Mouse (Mus musculus) embryo, embryonic 11.5 days (tissue): ENCODE data around the gene Bcr.
"Not testable (repeated sequence)": the region's sequence is repeated elsewhere in the genome, so short reads cannot be mapped to it uniquely, and the experiment has no call there.

Experiments
- DNase-seq: peaks from one replicate; pipeline ENCODE4 v3.0.0-alpha.2; 2012; ENCODE audit warnings: low read depth, low spot score

Bcr gene

DNA sequence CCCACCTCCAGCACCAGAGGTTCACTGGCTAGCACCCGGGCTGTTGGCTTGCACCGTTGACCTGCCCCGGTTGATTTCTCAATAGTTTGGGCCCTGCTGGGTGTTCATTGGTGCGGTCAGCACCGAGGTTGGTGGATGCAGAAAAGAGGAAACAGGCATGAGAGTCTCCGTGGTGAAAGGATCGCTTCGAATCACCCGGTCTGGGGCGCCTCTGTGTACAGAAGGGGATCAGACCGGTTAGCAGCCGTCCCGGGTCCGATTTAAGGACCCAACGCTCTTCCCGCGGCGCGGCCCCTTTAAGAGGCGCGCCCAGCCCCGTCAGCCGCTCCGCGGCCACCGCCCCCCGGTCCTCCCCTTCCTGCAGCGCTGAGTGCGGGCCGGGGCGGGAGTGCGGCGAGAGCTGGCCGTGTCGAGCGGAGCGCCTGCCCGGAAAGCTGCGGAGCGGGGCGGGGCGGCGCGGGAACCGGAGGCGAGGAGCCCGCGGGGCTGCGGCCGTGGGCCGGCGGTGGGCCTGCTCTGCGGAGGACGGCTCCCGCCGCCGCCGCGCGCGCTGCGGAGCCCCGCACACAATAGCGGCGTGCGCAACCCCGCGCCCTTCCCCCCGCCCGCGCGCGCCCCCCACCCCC lies at the start of gene Bcr:
Gene Bcr (plus strand): TSS at position 376 of the 626 bp plus-strand sequence.
- peak; percentile 60 for DNase-seq

DNA sequence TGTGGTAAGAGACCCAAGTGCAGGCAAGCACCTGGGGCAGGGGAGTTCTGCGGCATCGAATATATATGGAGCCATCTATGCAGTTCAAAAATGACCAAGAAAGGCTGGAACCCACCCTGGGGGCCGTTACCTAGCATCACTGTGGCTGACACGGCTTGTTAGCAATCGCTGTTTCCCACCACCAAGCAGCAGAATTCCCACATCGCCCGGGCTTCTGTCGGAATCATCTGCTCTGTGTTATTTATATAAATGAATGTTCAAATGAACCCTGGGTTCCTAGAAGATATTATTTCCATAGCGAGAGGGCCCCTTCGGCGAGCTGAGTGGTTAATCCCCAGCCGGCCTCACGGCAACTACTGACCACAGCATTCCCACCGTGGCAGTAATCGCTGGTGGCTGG lies 49.7 kb upstream of the Bcr start:
- no peak for DNase-seq

DNA sequence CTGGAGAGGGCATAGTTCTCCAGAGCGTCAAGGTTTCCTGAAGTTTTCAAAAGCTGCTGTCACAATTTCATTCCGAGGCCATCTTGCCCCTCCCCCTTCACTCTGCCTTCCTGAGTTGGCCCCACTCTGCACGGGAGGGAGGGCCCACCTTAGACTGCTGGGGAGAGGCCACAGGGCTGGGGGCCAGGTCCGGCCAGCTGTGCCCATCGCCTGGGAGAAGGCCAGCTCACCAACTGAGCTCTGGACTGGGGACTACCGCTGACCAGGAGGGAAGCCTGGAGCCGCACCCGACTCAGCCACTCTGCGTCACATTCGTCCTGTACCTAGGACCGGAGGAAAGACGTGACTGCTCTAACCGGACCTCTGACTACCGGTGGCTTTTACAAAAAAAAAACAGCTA lies 44.9 kb upstream of the Bcr start:
- DNase-seq = no peak

DNA sequence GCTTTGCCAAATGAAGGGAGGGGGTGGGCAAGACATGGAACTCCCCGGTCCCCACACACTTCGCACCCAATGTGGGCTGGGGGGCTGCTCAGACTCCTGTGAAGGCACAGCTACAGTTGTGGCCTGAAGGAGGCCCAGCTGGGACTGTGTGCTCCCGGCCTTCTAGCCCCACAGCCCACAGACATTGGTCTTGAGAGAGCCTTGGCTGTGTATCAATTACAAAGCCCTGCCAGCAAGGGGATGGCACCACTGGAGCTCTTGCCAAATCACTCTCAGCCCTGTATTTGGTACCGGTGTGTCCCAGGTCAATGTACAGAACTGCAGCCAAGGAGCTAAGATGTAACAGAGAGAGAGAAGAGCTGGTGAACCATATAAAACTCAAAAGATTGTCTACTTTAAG lies 43.9 kb upstream of the Bcr start:
- DNase-seq = no peak

GRCm38 (mm10) chr10:75020271-75020670 lies 40.1 kb upstream of the Bcr start:
- DNase-seq = no peak

DNA sequence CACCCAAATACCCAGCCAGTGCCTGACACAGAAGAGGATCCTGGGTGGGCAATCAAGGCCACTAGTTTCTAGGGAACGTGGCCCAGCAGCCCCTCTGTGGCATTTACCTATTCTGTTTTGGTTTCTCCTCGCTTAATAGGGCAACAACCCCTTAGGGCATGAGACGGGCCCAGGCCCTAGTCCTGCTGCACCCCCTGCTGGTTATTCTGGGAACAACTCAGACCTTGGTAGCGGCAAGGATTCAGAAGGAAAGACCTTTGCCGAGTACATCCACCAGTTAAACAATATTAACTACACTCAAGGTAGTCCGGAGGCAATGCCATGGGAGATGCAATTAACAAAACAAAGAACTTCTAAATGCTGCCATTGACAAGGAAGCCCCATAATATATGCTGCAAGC lies 39.3 kb upstream of the Bcr start:
- peak; percentile 54 for DNase-seq

DNA sequence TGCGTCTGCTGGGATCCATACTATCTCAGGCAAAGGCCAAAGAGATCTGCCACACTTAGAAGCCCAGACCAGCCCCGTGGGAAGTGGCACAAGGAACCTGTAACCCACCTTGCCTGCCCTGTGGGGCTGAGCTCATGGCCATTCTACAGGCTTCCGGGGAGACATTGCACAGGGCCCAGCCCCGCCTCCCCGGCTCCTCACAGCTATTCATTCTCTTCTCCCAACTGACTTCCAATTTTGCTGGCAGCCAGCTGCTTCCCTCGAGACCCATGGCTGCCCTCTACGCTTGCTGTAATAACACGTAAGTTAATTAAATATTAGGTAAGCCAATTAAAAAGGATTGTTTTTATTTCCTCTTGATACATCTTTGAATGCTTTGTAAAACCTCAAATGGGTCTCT lies 33.9 kb upstream of the Bcr start:
- no peak for DNase-seq

DNA sequence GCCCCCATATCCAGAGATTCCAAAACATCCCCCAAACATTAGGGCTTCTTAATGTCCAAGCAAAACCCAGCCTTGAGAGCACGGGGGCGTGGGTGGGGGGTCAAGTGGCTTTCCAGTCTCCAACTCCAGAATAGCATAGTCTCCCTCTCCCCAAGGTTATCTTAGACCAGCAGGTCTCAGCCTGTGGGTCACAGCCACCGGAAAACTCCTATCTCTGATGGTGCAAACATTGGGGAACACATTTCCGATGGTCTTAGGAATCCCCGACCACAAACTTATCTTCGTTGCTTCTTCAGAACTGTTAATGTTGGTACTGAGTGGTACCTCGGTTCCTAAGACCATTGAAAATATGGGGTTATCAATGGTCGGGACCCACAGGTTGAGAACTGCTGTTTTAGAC lies 31.6 kb upstream of the Bcr start:
- no peak for DNase-seq

DNA sequence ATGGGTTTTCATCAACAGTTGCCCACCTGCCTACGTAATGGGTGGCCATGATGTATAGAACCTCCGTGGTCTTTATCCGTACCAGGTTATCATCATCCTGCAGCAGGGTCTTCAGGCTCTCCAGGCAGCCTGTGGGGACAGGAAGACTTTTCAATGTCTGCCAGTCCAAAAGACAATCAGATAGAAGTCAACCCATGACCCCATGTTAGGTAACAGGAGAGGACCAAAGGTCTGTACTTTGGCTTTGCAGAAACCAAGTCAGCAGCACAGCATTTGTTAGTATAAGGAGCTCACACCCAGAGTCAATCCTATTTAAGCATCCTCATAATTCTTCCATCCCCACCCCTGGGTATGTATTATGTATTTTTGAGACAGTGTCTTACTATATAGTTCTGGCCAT lies 30.7 kb upstream of the Bcr start:
- DNase-seq = no peak

DNA sequence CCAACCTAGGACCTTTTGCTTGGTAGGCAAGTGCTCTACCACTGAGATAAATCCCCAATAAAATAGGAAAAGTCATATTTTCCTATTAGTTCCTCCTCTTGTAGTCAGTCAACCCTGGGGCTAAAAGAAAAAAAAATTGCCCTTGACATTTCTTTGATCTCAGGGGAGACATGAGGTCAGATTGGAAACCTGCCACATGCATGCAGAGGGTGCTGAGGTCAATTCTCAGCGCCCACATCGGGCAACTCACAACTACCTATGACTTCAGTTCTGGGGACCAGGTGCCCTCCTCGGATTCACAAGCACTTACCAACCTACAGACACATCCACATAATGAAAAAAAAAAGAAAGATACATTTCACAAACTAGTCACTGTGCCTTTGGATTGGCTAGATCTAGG lies 30.2 kb upstream of the Bcr start:
- no peak for DNase-seq

GRCm38 (mm10) chr10:75031345-75032114 lies 28.9 kb upstream of the Bcr start:
- DNase-seq = no peak

DNA sequence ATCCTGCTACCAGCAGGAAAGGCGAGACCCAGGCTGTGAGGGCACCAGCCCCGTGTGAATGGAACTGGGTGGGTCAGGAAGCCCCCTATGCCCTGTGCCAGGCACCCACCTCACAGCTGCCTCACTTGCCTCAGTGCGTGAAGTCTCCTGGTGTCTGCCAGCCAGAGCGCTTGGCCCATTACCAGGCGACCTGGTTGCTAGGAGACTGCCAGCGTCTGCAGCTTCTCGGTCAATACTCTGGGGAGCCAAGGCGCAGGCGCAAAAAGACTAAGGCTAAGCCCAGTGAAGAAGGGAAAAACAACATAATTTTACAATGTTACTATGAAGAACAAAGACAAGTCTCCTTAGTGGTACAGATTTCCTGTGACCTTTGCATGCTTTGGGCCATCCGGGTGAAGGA lies 28.0 kb upstream of the Bcr start, which contains the start of gene Rsph14:
Gene Rsph14 (minus strand): TSS at position 192 of the 400 bp plus-strand sequence.
- DNase-seq = peak; percentile 51

GRCm38 (mm10) chr10:75036883-75037379 lies 23.5 kb upstream of the Bcr start, which contains the start of gene Rab36:
TSS of gene Rab36 (plus strand) at chr10:75037058.
- peak; percentile 97 for DNase-seq

DNA sequence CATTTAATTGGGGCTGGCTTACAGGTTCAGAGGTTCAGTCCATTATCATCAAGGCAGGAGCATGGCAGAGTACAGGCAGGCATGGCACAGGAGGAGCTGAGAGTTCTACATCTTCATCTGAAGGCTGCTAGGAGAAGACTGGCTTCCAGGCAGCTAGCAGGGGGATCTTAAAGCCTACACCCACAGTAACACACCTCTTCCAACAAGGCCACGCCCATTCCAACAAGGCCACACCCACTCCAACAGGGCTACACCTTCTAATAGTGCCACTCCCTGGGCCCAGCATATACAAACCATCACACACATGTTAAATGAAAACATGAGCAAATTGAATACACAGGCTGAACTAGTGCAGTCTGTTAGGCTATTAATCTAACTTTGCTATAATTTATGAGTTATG lies 18.3 kb upstream of the Bcr start:
- not testable (repeated sequence) for DNase-seq

DNA sequence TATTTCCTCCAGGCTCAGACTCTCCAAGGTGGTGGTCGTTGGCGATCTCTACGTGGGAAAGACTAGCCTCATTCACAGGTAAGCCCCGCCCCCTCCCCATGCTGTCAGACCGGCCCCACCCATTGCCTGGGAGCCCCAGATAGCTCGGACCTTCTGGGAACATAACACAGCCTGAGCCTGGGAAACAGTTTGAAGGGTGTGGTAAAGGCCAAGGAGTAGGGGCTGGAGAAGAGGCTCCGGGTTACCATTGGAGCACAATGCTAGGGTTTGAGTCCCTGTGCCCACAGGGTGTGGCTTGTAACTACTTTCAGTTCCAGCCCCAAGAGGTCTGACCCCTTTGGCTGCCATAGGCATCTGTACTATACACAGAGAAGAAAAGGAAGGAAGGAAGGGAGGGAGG lies 15.9 kb upstream of the Bcr start:
- DNase-seq = no peak

- DNase-seq = no peak
These were observed 14.6 kb upstream of the Bcr start for GRCm38 (mm10) chr10:75045831-75046230.

DNA sequence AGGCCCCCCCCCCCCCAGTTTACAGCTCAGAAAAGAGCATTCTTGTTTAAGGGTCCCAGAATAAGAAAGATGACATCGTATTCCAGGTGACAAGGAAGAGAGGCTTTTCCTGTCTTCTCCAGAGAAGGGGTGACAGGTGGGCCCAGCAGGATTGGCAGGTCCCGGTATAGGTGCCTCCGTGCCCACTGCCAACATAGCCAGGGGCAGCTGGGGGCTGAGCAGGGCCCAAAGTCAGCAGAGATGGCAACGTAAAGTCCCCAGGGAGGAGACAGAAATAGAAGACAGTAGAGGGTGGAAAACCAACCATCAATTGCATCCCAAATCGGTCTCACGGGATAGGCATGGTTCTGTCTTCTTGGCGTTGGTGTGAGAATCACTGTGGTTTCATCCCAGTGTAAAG lies 11.7 kb upstream of the Bcr start:
- no peak for DNase-seq

GRCm38 (mm10) chr10:75051364-75052074 lies 8.9 kb upstream of the Bcr start:
- DNase-seq = no peak

DNA sequence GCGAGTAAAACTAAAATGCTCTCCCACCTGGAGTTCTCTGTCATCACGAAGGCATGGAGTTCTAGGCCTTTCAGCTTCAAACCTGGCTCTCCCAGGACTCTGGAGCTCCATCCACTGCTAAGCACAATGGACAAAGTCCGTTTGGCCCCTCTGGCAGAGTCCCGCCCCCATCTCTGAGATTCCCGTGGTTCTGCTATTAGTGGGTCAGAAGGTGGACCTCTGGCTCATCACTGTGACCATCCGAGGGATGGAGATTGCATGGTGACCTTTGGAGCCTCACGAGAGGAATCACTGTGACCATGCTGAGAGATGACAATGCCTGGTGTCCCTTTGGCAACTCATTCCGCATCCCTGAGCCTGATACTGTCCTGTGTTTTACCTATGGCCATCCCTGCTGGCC lies 7.5 kb upstream of the Bcr start:
- no peak for DNase-seq

DNA sequence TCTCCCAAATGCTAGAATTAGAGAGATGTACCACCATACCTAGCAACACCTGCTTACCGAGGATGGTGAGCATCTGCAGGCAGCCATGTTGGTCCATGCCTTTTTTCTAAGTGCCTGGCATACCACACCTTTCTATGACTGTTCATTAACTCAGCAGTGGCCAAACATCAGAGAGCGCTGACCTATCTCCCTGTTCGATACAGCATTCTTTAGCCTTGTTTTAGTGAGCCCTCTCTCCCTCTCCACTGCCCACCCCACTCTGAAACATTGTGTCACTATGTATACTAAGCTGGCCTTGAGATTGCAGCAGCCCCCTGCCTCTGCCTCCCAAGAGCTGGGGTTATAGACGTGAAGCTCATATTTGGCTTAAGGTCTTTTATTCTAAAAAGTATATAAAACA lies 6.7 kb upstream of the Bcr start:
- no peak for DNase-seq

- no peak for DNase-seq
These were observed 6.3 kb upstream of the Bcr start for GRCm38 (mm10) chr10:75054125-75054524.

- no peak for DNase-seq
These were observed 4.7 kb upstream of the Bcr start for GRCm38 (mm10) chr10:75055672-75056071.
